Mouse (Mus musculus): ENCODE measurements at regions not wholly inside any gene's neighbourhood (a gene's known extent, or its start where the extent isn't known, plus 50 kb on each side); places are given as distances from the start of the nearest gene placed in this dataset.

DNA sequence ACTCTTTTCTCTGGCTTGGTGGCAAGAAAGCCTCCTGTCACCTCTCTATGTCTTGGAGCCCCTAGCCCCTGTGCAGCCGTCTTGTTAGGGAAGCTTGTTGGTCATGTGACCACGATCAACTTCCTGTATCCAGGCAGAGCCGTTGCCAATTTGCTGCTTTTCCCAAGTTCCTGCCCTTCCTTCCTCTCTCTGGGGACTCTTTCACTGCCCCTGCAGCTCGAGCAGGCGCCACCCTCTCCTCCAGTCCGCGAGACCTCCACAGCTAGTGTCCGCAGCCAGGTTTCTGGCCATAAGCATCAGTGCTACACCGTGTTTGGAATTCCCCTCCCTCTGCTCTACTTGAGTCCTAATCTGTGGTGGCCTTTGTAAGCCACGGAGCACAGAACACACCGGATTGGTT lies 59.7 kb upstream of the 4931429L15Rik start:
- no peak for DNase-seq

DNA sequence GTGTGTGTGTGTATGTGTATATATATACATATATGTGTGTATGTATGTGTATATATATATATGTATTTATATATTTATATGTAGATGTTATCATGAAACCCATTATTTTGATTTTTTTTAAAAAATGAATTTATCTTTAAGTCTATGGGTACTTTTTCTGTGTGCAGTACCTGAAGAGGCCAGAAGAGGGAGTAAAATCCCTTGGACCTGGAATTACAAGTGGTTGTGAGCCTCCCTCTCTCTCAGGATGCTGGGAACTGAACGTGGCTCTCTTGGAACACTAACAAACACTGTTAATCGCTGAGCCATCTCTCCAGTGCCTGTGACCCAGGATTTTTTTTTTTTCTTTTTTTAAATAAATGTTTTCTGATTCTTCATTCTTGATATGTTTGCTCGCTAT lies 58.6 kb upstream of the 4931429L15Rik start:
- no peak for DNase-seq
